Mouse (Mus musculus) CH12.LX (cell line): Measurements from ENCODE around the gene Tpo. TPM values are rescaled to one million over a fixed set of nuclear protein-coding genes. Genes with fewer than 3 reads are reported as not detected.
A peak's percentile ranks its signal among the peaks of the same experiment; 100 is the strongest.

Experiments used
- DNase-seq: peaks from one replicate; pipeline ENCODE4 v3.0.0-alpha.2; 2013; ENCODE audit errors: extremely low read depth
- H3K27ac ChIP-seq: 2 replicates; pipeline ENCODE4 v1.5.1; 2012; ENCODE audit warnings: low read depth, mild to moderate bottlenecking, control low read depth, moderate library complexity; ENCODE audit not compliant: insufficient read depth
- H3K27me3 ChIP-seq: replicated peaks from 2 replicates; pipeline ENCODE3; 2012; ENCODE audit warnings: inconsistent platforms
- H3K36me3 ChIP-seq, 2 experiments: replicated peaks in 1 of 2; 2 replicates each; pipeline versions ENCODE3 to v1.6.1; 2012; ENCODE audit warnings: inconsistent platforms in 1 of 2, low read length in 1 of 2, mild to moderate bottlenecking in 1 of 2, mixed read lengths in 1 of 2, moderate library complexity in 1 of 2; ENCODE audit not compliant: control insufficient read depth in 1 of 2, insufficient read depth in 1 of 2
- H3K4me1 ChIP-seq, 2 experiments: 2 replicates each; pipeline ENCODE4 v1.6.1; 2012; ENCODE audit warnings: inconsistent platforms in 1 of 2, moderate library complexity in 1 of 2; ENCODE audit not compliant: insufficient read depth in 2 of 2, control insufficient read depth in 1 of 2
- H3K4me2 ChIP-seq: 2 replicates; pipeline ENCODE4 v1.6.1; 2012; ENCODE audit warnings: low read depth, mild to moderate bottlenecking, control low read depth; ENCODE audit not compliant: poor library complexity, insufficient read depth, severe bottlenecking
- H3K4me3 ChIP-seq, 3 experiments: fragments of 150-350 bp in 1 of 3; sonication (generic) in 1 of 3; replicated peaks in 1 of 3; 2 replicates each; pipeline versions ENCODE3 to v1.5.1; 2011 to 2012; ENCODE audit warnings: low read depth in 2 of 3, low read length in 2 of 3, mild to moderate bottlenecking in 2 of 3, moderate library complexity in 2 of 3, control low read depth in 1 of 3, improper control_type of control experiment in 1 of 3, inconsistent platforms in 1 of 3, mixed read lengths in 1 of 3; ENCODE audit not compliant: poor library complexity in 1 of 3
- H3K79me2 ChIP-seq: replicated peaks from 2 replicates; pipeline ENCODE4 v1.6.1; 2012; ENCODE audit warnings: mild to moderate bottlenecking, moderate library complexity; ENCODE audit not compliant: control insufficient read depth, poor library complexity, insufficient read depth, severe bottlenecking; ENCODE audit errors: extremely low read depth
- H3K9ac ChIP-seq: 2 replicates; pipeline ENCODE4 v1.6.1; 2012; ENCODE audit warnings: low read depth, mild to moderate bottlenecking, control low read depth, moderate library complexity; ENCODE audit not compliant: insufficient read depth
- H3K9me3 ChIP-seq: replicated peaks from 2 replicates; pipeline ENCODE3; 2012; ENCODE audit warnings: low read length, inconsistent platforms, mixed read lengths
- CHD2 ChIP-seq: IDR thresholded peaks from 2 replicates; pipeline ENCODE4 v1.6.1; 2011; ENCODE audit warnings: low read length, improper control_type of control experiment
- CTCF ChIP-seq, 2 experiments: IDR thresholded peaks in 1 of 2; conservative IDR thresholded peaks in 1 of 2; 2 replicates each; pipeline ENCODE4 v1.5.1; 2011 to 2012; ENCODE audit warnings: low read depth in 2 of 2, low read length in 2 of 2, improper control_type of control experiment in 1 of 2, inconsistent platforms in 1 of 2, mild to moderate bottlenecking in 1 of 2, moderate library complexity in 1 of 2
- E2F4 ChIP-seq: IDR thresholded peaks from 2 replicates; pipeline ENCODE4 v1.6.1; 2011; ENCODE audit warnings: low read depth, low read length, improper control_type of control experiment; ENCODE audit not compliant: insufficient replicate concordance
- HCFC1 ChIP-seq: IDR thresholded peaks from 2 replicates; pipeline ENCODE4 v1.6.1; 2012; ENCODE audit warnings: low read depth, mild to moderate bottlenecking, inconsistent platforms, low read length, improper control_type of control experiment
- IRF4 ChIP-seq: IDR thresholded peaks from 2 replicates; pipeline ENCODE4 v1.6.1; 2014; ENCODE audit warnings: low read depth, mild to moderate bottlenecking, inconsistent platforms, low read length, improper control_type of control experiment
- JUN ChIP-seq: IDR thresholded peaks from 2 replicates; pipeline ENCODE4 v1.6.1; 2011; ENCODE audit warnings: low read depth, mild to moderate bottlenecking, low read length, improper control_type of control experiment, moderate library complexity; ENCODE audit not compliant: insufficient read depth
- MAX ChIP-seq: IDR thresholded peaks from 2 replicates; pipeline ENCODE4 v1.6.1; 2011; ENCODE audit warnings: low read length, improper control_type of control experiment
- MAZ ChIP-seq: IDR thresholded peaks from 2 replicates; pipeline ENCODE4 v1.6.1; 2012; ENCODE audit warnings: low read depth, mild to moderate bottlenecking, inconsistent platforms, low read length, improper control_type of control experiment, moderate library complexity
- MYC ChIP-seq: IDR thresholded peaks from 2 replicates; pipeline ENCODE4 v1.6.1; 2011; ENCODE audit warnings: low read depth, mild to moderate bottlenecking, improper control_type of control experiment, low read length
- NELFE ChIP-seq: IDR thresholded peaks from 2 replicates; pipeline ENCODE4 v1.6.1; 2011; ENCODE audit warnings: low read depth, low read length, improper control_type of control experiment
- NRF1 ChIP-seq: IDR thresholded peaks from 2 replicates; pipeline ENCODE4 v1.6.1; 2014; ENCODE audit warnings: low read depth, mild to moderate bottlenecking, inconsistent platforms, low read length, improper control_type of control experiment, moderate library complexity
- RAD21 ChIP-seq: IDR thresholded peaks from 2 replicates; pipeline ENCODE4 v1.6.1; 2011; ENCODE audit warnings: low read depth, mild to moderate bottlenecking, low read length, improper control_type of control experiment, moderate library complexity
- SIN3A ChIP-seq: IDR thresholded peaks from 2 replicates; pipeline ENCODE4 v1.6.1; 2012; ENCODE audit warnings: low read length, improper control_type of control experiment, inconsistent platforms
- SMC3 ChIP-seq: IDR thresholded peaks from 2 replicates; pipeline ENCODE4 v1.6.1; 2011; ENCODE audit warnings: low read depth, low read length, improper control_type of control experiment
- TBP ChIP-seq: conservative IDR thresholded peaks from 2 replicates; pipeline ENCODE4 v1.6.1; 2011; ENCODE audit warnings: low read depth, low read length, improper control_type of control experiment
- UBTF ChIP-seq: IDR thresholded peaks from 2 replicates; pipeline ENCODE4 v1.6.1; 2012; ENCODE audit warnings: low read depth, mild to moderate bottlenecking, inconsistent platforms, low read length, improper control_type of control experiment, moderate library complexity
- USF1 ChIP-seq: IDR thresholded peaks from 2 replicates; pipeline ENCODE4 v1.6.1; 2014; ENCODE audit warnings: low read depth, mild to moderate bottlenecking, inconsistent platforms, low read length, improper control_type of control experiment
- USF2 ChIP-seq: conservative IDR thresholded peaks from 2 replicates; pipeline ENCODE4 v1.6.1; 2011; ENCODE audit warnings: low read depth, low read length, improper control_type of control experiment
- ZC3H11A ChIP-seq: IDR thresholded peaks from 2 replicates; pipeline ENCODE4 v1.6.1; 2012; ENCODE audit warnings: low read depth, mild to moderate bottlenecking, inconsistent platforms, low read length, improper control_type of control experiment
- ZKSCAN1 ChIP-seq: IDR thresholded peaks from 2 replicates; pipeline ENCODE4 v1.6.1; 2012; ENCODE audit warnings: low read depth, inconsistent platforms, low read length, improper control_type of control experiment, borderline replicate concordance
- ZMIZ1 ChIP-seq: IDR thresholded peaks from 2 replicates; pipeline ENCODE4 v1.6.1; 2012; ENCODE audit warnings: low read depth, mild to moderate bottlenecking, inconsistent platforms, low read length, improper control_type of control experiment
- dilution Hi-C: fragments of 300-500 bp; cut with MboI; formaldehyde crosslinking; loops from 2 replicates; pipeline ENCODE4 v1.14.3; 2020; ENCODE audit warnings: low sequenced_read_pairs; ENCODE audit not compliant: extremely low pct_unique_long_range_greater_than_20kb, extremely low pct_ligation_motif_present
- in situ Hi-C: fragments of 300-500 bp; cut with MboI; formaldehyde crosslinking; loops from 3 replicates; pipeline ENCODE4 v1.14.3; 2019; ENCODE audit warnings: low sequenced_read_pairs, low pct_ligation_motif_present, low pct_unique_long_range_greater_than_20kb, mixed read lengths
- polyA plus RNA-seq: library from polyadenylated mRNA; unstranded; fragments of >175 nt; gene quantifications from 2 replicates; pipeline ENCODE4 v1.2.1, GENCODE M21; 2012; ENCODE audit warnings: low read depth; ENCODE audit not compliant: insufficient read length
- total RNA-seq, 2 experiments: library from RNA; depleted of rRNA; stranded (reverse); fragments of 300-350 nt in 1 of 2; fragments of >200 nt in 1 of 2; gene quantifications; 2 replicates each; pipeline ENCODE4 v1.2.3; 2012 to 2014

Gene Tpo
- total and polyA plus RNA-seq, 3 experiments, result not detected

GRCm38 (mm10) chr12:30054761-30055540, 77.5 kb downstream of the Tpo start:
- dilution Hi-C loops, result no loop called here
- no peaks in the 10 kb centered on the region for H3K79me2 ChIP-seq
- no peaks in the 10 kb centered on the region for H3K36me3 ChIP-seq
- H3K9ac ChIP-seq, result no peak overlapping the region
- DNase-seq, result no peak
- H3K4me3 ChIP-seq, result no peak overlapping the region
- TF ChIP-seq MYC, result no peak
- TF ChIP-seq USF2, result no peak
- TF ChIP-seq MAX, result no peak
- TF ChIP-seq MAZ, result no peak
- TF ChIP-seq ZKSCAN1, result no peak
- no peak for TF ChIP-seq CTCF (conservative IDR thresholded peaks at IDR 0.05 in 1 of 2, IDR thresholded peaks at IDR 0.05 in 1 of 2; ENCODE audit: low read depth in 2 of 2, low read length in 2 of 2)
- TF ChIP-seq SIN3A, result no peak
- TF ChIP-seq E2F4, result no peak
- no peak for TF ChIP-seq JUN
- TF ChIP-seq HCFC1, result no peak
- TF ChIP-seq ZMIZ1, result no peak
- no peak for TF ChIP-seq NRF1
- TF ChIP-seq UBTF, result no peak
- no peak for TF ChIP-seq CHD2
- TF ChIP-seq NELFE, result no peak
- TF ChIP-seq USF1, result no peak
- TF ChIP-seq IRF4, result no peak
- TF ChIP-seq, all 38 proteins: peak for 0
- in situ Hi-C loops, result no loop called here
- H3K9me3 ChIP-seq, result no peaks in the 10 kb centered on the region
- no peaks in the 10 kb centered on the region for H3K27me3 ChIP-seq
- H3K27ac ChIP-seq, result no peak overlapping the region
- H3K4me1 ChIP-seq, result peaks cover 0 to 3% of the 10 kb centered on the region in 2 experiments; a peak in 2 of 4 replicates
- H3K4me2 ChIP-seq, result no peak overlapping the region

GRCm38 (mm10) chr12:30050235-30050634, 82.2 kb downstream of the Tpo start:
- no peaks in the 10 kb centered on the region for H3K36me3 ChIP-seq
- no peak overlapping the region for H3K9ac ChIP-seq
- H3K27ac ChIP-seq, result no peak overlapping the region
- H3K27me3 ChIP-seq, result no peaks in the 10 kb centered on the region
- no peaks in the 10 kb centered on the region for H3K9me3 ChIP-seq
- no peak overlapping the region for H3K4me3 ChIP-seq
- no peaks in the 10 kb centered on the region for H3K79me2 ChIP-seq
- DNase-seq, result peak; percentile 68
- dilution Hi-C loops, result no loop called here
- no peak overlapping the region for H3K4me2 ChIP-seq
- peaks cover 0 to 9% of the 10 kb centered on the region in 2 experiments; a peak in 2 of 4 replicates for H3K4me1 ChIP-seq
- TF ChIP-seq TBP (no peak), ZC3H11A (peak; percentile 19; the same call in 1 of the 2 replicates), SMC3 (peak; percentile 63), CTCF (conservative IDR thresholded peaks at IDR 0.05 in 1 of 2, IDR thresholded peaks at IDR 0.05 in 1 of 2; ENCODE audit: low read depth in 2 of 2, low read length in 2 of 2) (peak; percentile 77 to 85), RAD21 (peak; percentile 85)
- in situ Hi-C loops, result no loop called here
